In genomic region chr8:18113262-18113661, GRCm38 (mm10) we compare ENCODE assay signal across 23 mouse cellular contexts.
"Had no signal": no experiment of that assay in that cellular context is flagged by ENCODE, and none has a peak within 500 bp of the region (broad histone marks: within the 10 kb centered on the region; RNA-seq: fewer than 3 reads in every experiment).

No protein-coding gene starts in this region.

- ATAC-seq: forebrain, postnatal 0 days; hindbrain, postnatal 0 days; intestine, embryonic 16.5 days; liver, embryonic 12.5 days had no signal

- H3K27me3 ChIP-seq: heart, embryonic 13.5 days; heart, embryonic 15.5 days; hindbrain, embryonic 13.5 days; hindbrain, embryonic 15.5 days; limb, embryonic 13.5 days; limb, embryonic 15.5 days; liver, embryonic 12.5 days had no signal

- H3K9me3 ChIP-seq: heart, embryonic 13.5 days; heart, embryonic 15.5 days; hindbrain, embryonic 13.5 days; hindbrain, embryonic 15.5 days; limb, embryonic 13.5 days; limb, embryonic 15.5 days; liver, embryonic 12.5 days had no signal

- H3K4me1 ChIP-seq: heart, embryonic 15.5 days; hindbrain, embryonic 13.5 days; hindbrain, embryonic 15.5 days; limb, embryonic 13.5 days; limb, embryonic 15.5 days; liver, embryonic 12.5 days had no signal

- H3K4me3 ChIP-seq: heart, embryonic 13.5 days; heart, embryonic 15.5 days; hindbrain, embryonic 13.5 days; hindbrain, embryonic 15.5 days; limb, embryonic 13.5 days; limb, embryonic 15.5 days; liver, embryonic 12.5 days had no signal

- DNase-seq: forebrain, postnatal 0 days; gastrocnemius, postnatal 14 days; gastrocnemius, postnatal 36 days; heart, adult 18-20 months; heart, postnatal 14 days; heart, postnatal 36 days; kidney, adult 11 months; kidney, adult 8-10 months; kidney, postnatal 10 days; layer of hippocampus, adult 9-11 months; layer of hippocampus, postnatal 36 days; left cerebral cortex, postnatal 4 days had no signal

- H3K9ac ChIP-seq: forebrain, postnatal 0 days; heart, embryonic 13.5 days; heart, embryonic 15.5 days; hindbrain, embryonic 13.5 days; hindbrain, embryonic 15.5 days; limb, embryonic 13.5 days; limb, embryonic 15.5 days; liver, embryonic 12.5 days; liver, embryonic 14.5 days had no signal

- H3K27ac ChIP-seq: heart, embryonic 13.5 days; heart, embryonic 15.5 days; hindbrain, embryonic 13.5 days; hindbrain, embryonic 15.5 days; hindbrain, postnatal 0 days; limb, embryonic 13.5 days; limb, embryonic 15.5 days; liver, embryonic 12.5 days; liver, embryonic 14.5 days had no signal

- H3K36me3 ChIP-seq: heart, embryonic 13.5 days; heart, embryonic 15.5 days; hindbrain, embryonic 13.5 days; hindbrain, embryonic 15.5 days; limb, embryonic 13.5 days; limb, embryonic 15.5 days; liver, embryonic 12.5 days had no signal

- H3K4me2 ChIP-seq: heart, embryonic 11.5 days; heart, embryonic 13.5 days; heart, embryonic 15.5 days; hindbrain, embryonic 13.5 days; hindbrain, embryonic 15.5 days; limb, embryonic 13.5 days; limb, embryonic 15.5 days; liver, embryonic 12.5 days had no signal
